Mouse (Mus musculus): Measurements from ENCODE around the gene Parp4.

- TF ChIP-seq CTCF (IDR thresholded peaks at IDR 0.05; ENCODE audit: low read depth) = no peak
- no peak for TF ChIP-seq EP300 (IDR thresholded peaks at IDR 0.05; ENCODE audit: low read depth)
These were observed 130.3 kb downstream of the Parp4 start for GRCm38 (mm10) chr14:56705687-56706086.

All from heart, postnatal 0 days (tissue).